Mouse (Mus musculus) stomach, embryonic 16.5 days (tissue): ENCODE data around the gene Wdr17. TPM values are rescaled to one million over a fixed set of nuclear protein-coding genes. Genes with fewer than 3 reads are reported as not detected.

Source experiments
- ATAC-seq: fragments of 200-750 bp; cut with Nextera tagmentation; 2 replicates; pipeline ENCODE4 v1.8.0; 2017; ENCODE audit warnings: moderate number of reproducible peaks, moderate TSS enrichment; ENCODE audit not compliant: insufficient read depth, low FRiP score
- H3K27ac ChIP-seq: fragments of 300-500 bp; sonication (generic); 2 replicates; pipeline ENCODE4 v1.5.1; 2014; ENCODE audit warnings: low read length
- H3K27me3 ChIP-seq: fragments of 300-500 bp; sonication (generic); 2 replicates; pipeline ENCODE4 v1.6.1; 2014; ENCODE audit warnings: low read length, control low read depth, mixed read lengths; ENCODE audit not compliant: control insufficient read depth, insufficient read depth
- H3K36me3 ChIP-seq: fragments of 300-500 bp; sonication (generic); 2 replicates; pipeline ENCODE4 v1.6.1; 2014; ENCODE audit warnings: low read length; ENCODE audit not compliant: control insufficient read depth, insufficient read depth
- H3K4me1 ChIP-seq: fragments of 300-500 bp; sonication (generic); 2 replicates; pipeline ENCODE4 v1.6.1; 2014; ENCODE audit warnings: low read length, control low read depth, mixed read lengths; ENCODE audit not compliant: control insufficient read depth, insufficient read depth
- H3K4me2 ChIP-seq: fragments of 300-500 bp; sonication (generic); 2 replicates; pipeline ENCODE4 v1.6.1; 2014; ENCODE audit warnings: low read depth, low read length, mixed read lengths
- H3K4me3 ChIP-seq: fragments of 300-500 bp; sonication (generic); replicated peaks from 2 replicates; pipeline ENCODE4 v1.5.1; 2014; ENCODE audit warnings: mild to moderate bottlenecking, low read length
- H3K9ac ChIP-seq: fragments of 300-500 bp; sonication (generic); 2 replicates; pipeline ENCODE4 v1.6.1; 2014; ENCODE audit warnings: low read length
- H3K9me3 ChIP-seq: fragments of 300-500 bp; sonication (generic); replicated peaks from 2 replicates; pipeline ENCODE4 v1.6.1; 2016; ENCODE audit warnings: low read length, control low read depth; ENCODE audit not compliant: control insufficient read depth
- WGBS: fragments of 180-500 bp; shearing (Covaris S2); extraction: QIAGEN DNeasy Blood & Tissue Kit; methylation state at CpG from one replicate; pipeline ENCODE4 v1.1.7; 2014; 5-methylcytosine and 5-hydroxymethylcytosine counted together
- polyA plus RNA-seq: library from polyadenylated mRNA; unstranded; fragments of >200 nt; fragmentation: Nextera tagmentation; extraction: Ambion mirVana; gene quantifications from 2 replicates; pipeline ENCODE4 v1.2.1, GENCODE M21; 2015

Gene Wdr17
- polyA plus RNA-seq, 1 experiment from 2014 or later: 0.57 TPM

GRCm38 (mm10) chr8:54757646-54758045, 129.3 kb downstream of the Wdr17 start:
- 90% methylated on average over 1 of the region's 1 CpGs for WGBS
- Histone ChIP-seq H3K9ac (no peak overlapping the region), H3K27me3 (no peaks in the 10 kb centered on the region), H3K4me3 (no peak overlapping the region), H3K4me2 (no peak overlapping the region), H3K36me3 (no peaks in the 10 kb centered on the region), H3K27ac (no peak overlapping the region), H3K4me1 (no peaks in the 10 kb centered on the region), H3K9me3 (no peaks in the 10 kb centered on the region)
- ATAC-seq: no peak

DNA sequence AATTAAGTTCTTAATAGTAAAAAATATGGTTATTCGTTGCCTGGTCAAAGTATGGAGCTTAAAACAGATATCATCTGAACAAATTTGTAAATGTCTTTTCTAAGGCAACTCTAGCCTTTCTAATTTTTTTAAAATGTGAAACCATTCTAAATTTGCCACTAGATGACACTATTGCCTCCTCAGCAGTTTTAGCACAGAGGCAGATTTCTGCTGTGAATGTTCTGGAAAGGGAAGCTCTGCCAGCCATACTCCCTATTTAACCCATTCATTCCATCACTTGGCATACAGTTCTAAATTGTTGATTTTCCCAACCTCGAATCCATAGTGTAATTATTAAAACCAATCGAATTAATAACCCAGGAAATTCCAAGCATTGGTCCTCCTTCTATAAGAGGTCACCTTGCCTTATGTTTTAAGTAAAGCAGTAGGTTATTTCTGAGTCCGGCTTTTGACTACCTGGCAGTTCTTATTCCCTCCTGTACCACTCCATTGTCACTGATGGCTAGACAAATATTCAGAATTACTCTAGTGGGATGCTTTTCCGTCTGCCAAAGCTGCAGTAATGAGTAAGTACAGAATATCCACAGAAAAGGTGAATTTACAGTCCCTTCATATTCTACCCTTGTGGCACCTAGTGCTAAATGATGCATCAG, 150.2 kb downstream of the Wdr17 start:
- Histone ChIP-seq H3K9ac (no peak overlapping the region), H3K4me1 (no peaks in the 10 kb centered on the region), H3K27ac (no peak overlapping the region), H3K27me3 (no peaks in the 10 kb centered on the region), H3K36me3 (no peaks in the 10 kb centered on the region), H3K4me2 (no peak overlapping the region), H3K4me3 (no peak overlapping the region), H3K9me3 (no peaks in the 10 kb centered on the region)
- no peak for ATAC-seq
- 64% methylated on average over 5 of the region's 5 CpGs for WGBS

DNA sequence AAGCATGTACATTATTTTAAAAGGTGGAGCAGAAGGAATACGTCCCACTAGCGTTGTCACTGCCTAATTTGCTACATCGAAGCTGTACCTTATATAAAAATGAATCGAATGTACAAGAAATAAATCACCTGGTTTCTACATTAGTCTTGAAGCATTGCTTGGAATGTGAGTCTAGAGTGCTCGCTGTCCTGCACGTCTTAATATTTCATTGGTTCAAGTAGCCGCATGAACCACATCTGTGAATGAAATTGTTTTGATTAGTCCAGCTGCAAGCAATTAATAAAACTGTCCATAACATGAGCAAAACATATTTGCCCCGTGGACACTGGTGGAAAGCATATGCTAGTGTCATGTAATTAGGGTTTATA, 162.3 kb downstream of the Wdr17 start:
- Histone ChIP-seq H3K27me3 (no peaks in the 10 kb centered on the region), H3K4me2 (peak overlapping the region; percentile 61), H3K4me3 (peak overlapping the region; percentile 45), H3K9me3 (no peaks in the 10 kb centered on the region), H3K27ac (no peak overlapping the region), H3K36me3 (no peaks in the 10 kb centered on the region), H3K9ac (no peak overlapping the region), H3K4me1 (0 out of 2 replicates have a peak, but pooled peaks cover 4% of the 10 kb centered on the region)
- peak; percentile 10; the same call in 1 of the 2 replicates for ATAC-seq
- WGBS: 7% methylated on average over 8 of the region's 8 CpGs

GRCm38 (mm10) chr8:54723976-54724667, 162.9 kb downstream of the Wdr17 start:
- H3K9me3 ChIP-seq: no peaks in the 10 kb centered on the region
- 2% methylated on average over 23 of the region's 23 CpGs for WGBS
- no peaks in the 10 kb centered on the region for H3K36me3 ChIP-seq
- ATAC-seq: peak; percentile 100
- no peak overlapping the region for H3K27ac ChIP-seq
- 0 out of 2 replicates have a peak, but pooled peaks cover 4% of the 10 kb centered on the region for H3K4me1 ChIP-seq
- peak overlapping the region; percentile 45 for H3K4me3 ChIP-seq
- H3K27me3 ChIP-seq: no peaks in the 10 kb centered on the region
- H3K4me2 ChIP-seq: peak overlapping the region; percentile 61
- peak overlapping the region; percentile 24; the same call in 1 of the 2 replicates for H3K9ac ChIP-seq

GRCm38 (mm10) chr8:54718515-54718914, 168.5 kb downstream of the Wdr17 start:
- no peaks in the 10 kb centered on the region for H3K36me3 ChIP-seq
- H3K27me3 ChIP-seq: no peaks in the 10 kb centered on the region
- H3K4me2 ChIP-seq: no peak overlapping the region
- H3K4me3 ChIP-seq: no peak overlapping the region
- no peak overlapping the region for H3K27ac ChIP-seq
- WGBS: 65% methylated on average over 4 of the region's 4 CpGs
- H3K4me1 ChIP-seq: no peaks in the 10 kb centered on the region
- no peak for ATAC-seq
- no peak overlapping the region for H3K9ac ChIP-seq
- no peaks in the 10 kb centered on the region for H3K9me3 ChIP-seq

DNA sequence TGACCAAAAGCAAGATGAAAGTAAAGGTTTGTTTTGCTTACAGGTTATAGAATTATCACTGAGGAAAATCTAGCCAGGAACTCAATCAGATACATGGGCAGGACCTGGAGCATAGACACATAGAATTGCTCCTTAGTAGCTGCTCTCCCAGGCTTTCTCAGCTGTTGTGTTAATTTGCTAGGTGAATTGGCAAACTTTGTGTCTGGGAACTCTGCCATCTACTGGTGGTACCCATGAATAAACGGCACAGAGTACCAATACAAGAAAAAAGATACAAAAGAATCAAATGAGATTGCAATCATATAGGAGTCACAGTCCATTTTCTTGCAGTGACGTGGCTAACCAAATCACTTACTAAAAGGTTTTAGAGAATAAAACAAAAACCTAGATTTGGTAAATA, 181.2 kb downstream of the Wdr17 start:
- no peaks in the 10 kb centered on the region for H3K36me3 ChIP-seq
- no peak overlapping the region for H3K4me2 ChIP-seq
- no peak overlapping the region for H3K4me3 ChIP-seq
- no peak for ATAC-seq
- no peaks in the 10 kb centered on the region for H3K4me1 ChIP-seq
- H3K9me3 ChIP-seq: no peaks in the 10 kb centered on the region
- H3K27ac ChIP-seq: no peak overlapping the region
- WGBS: 52% methylated on average over 2 of the region's 2 CpGs
- no peak overlapping the region for H3K9ac ChIP-seq
- no peaks in the 10 kb centered on the region for H3K27me3 ChIP-seq

GRCm38 (mm10) chr8:54671806-54672205, 215.2 kb downstream of the Wdr17 start:
- no peak overlapping the region for H3K27ac ChIP-seq

GRCm38 (mm10) chr8:54667756-54668155, 219.2 kb downstream of the Wdr17 start:
- WGBS: 65% methylated on average over 3 of the region's 3 CpGs
- no peaks in the 10 kb centered on the region for H3K4me1 ChIP-seq
- H3K27ac ChIP-seq: no peak overlapping the region
- no peaks in the 10 kb centered on the region for H3K27me3 ChIP-seq
- H3K9ac ChIP-seq: no peak overlapping the region
- no peaks in the 10 kb centered on the region for H3K9me3 ChIP-seq
- H3K4me2 ChIP-seq: no peak overlapping the region
- no peaks in the 10 kb centered on the region for H3K36me3 ChIP-seq
- H3K4me3 ChIP-seq: no peak overlapping the region
- no peak for ATAC-seq

More at GRCm38 (mm10) chr8:54671806-54672205, 215.2 kb downstream of the Wdr17 start:
- H3K9me3 ChIP-seq: no peaks in the 10 kb centered on the region
- no peaks in the 10 kb centered on the region for H3K36me3 ChIP-seq
- no peaks in the 10 kb centered on the region for H3K27me3 ChIP-seq
- no peak for ATAC-seq
- no peak overlapping the region for H3K4me3 ChIP-seq
- H3K9ac ChIP-seq: no peak overlapping the region
- H3K4me1 ChIP-seq: no peaks in the 10 kb centered on the region
- H3K4me2 ChIP-seq: no peak overlapping the region

DNA sequence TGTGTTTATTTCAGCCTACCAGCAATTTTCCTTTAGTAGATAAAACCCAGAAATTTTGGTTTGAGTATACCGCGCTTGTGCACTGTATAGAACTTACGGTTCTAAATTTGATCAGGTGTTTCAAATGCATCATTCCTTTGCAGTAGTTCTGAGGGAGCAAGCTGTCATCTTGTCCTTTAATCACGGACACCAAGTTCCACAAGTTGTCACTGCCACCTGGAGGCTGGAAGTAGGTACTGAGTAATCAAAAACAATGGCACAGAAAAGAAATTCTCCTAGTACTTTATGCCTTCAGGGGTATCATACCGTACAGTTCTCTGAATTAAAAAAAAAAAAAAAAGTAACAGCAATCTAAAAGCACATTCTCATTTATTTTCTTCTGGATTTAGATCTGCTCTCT, 226.3 kb downstream of the Wdr17 start:
- no peak overlapping the region for H3K27ac ChIP-seq
- H3K36me3 ChIP-seq: no peaks in the 10 kb centered on the region
- H3K4me2 ChIP-seq: no peak overlapping the region
- WGBS: 34% methylated on average over 5 of the region's 5 CpGs
- H3K9ac ChIP-seq: no peak overlapping the region
- H3K4me3 ChIP-seq: no peak overlapping the region
- H3K27me3 ChIP-seq: no peaks in the 10 kb centered on the region
- no peak for ATAC-seq
- H3K9me3 ChIP-seq: no peaks in the 10 kb centered on the region
- H3K4me1 ChIP-seq: no peaks in the 10 kb centered on the region
